Mouse (Mus musculus) intestine, postnatal 0 days (tissue): ENCODE data around the gene Ran. TPM values are rescaled to one million over a fixed set of nuclear protein-coding genes. Genes with fewer than 3 reads are reported as not detected.
A peak's percentile ranks its signal among the peaks of the same experiment; 100 is the strongest.

Source experiments
- ATAC-seq: fragments of 200-750 bp; cut with Nextera tagmentation; 2 replicates; pipeline ENCODE4 v1.8.0; 2017; ENCODE audit warnings: mild to moderate bottlenecking, moderate TSS enrichment, moderate library complexity
- H3K27ac ChIP-seq: fragments of 300-500 bp; sonication (generic); 2 replicates; pipeline ENCODE4 v1.5.1; 2014; ENCODE audit warnings: mild to moderate bottlenecking, low read depth, low read length, moderate library complexity
- H3K27me3 ChIP-seq: fragments of 300-500 bp; sonication (generic); replicated peaks from 2 replicates; pipeline ENCODE4 v1.6.1; 2014; ENCODE audit warnings: low read length, mixed read lengths; ENCODE audit not compliant: control insufficient read depth, insufficient read depth
- H3K36me3 ChIP-seq: fragments of 300-500 bp; sonication (generic); 2 replicates; pipeline ENCODE4 v1.6.1; 2014; ENCODE audit warnings: mild to moderate bottlenecking, moderate library complexity; ENCODE audit not compliant: control insufficient read depth, insufficient read depth
- H3K4me1 ChIP-seq: fragments of 300-500 bp; sonication (generic); replicated peaks from 2 replicates; pipeline ENCODE4 v1.6.1; 2014; ENCODE audit warnings: antibody characterized with exemption, low read length, mixed read lengths; ENCODE audit not compliant: control insufficient read depth, insufficient read depth
- H3K4me2 ChIP-seq: fragments of 300-500 bp; sonication (generic); replicated peaks from 2 replicates; pipeline ENCODE4 v1.6.1; 2014; ENCODE audit warnings: low read depth, mild to moderate bottlenecking, moderate library complexity
- H3K4me3 ChIP-seq: fragments of 300-500 bp; sonication (generic); 2 replicates; pipeline ENCODE4 v1.5.1; 2014; ENCODE audit warnings: low read depth, low read length
- H3K9ac ChIP-seq: fragments of 300-500 bp; sonication (generic); 2 replicates; pipeline ENCODE4 v1.6.1; 2014; ENCODE audit warnings: mild to moderate bottlenecking, low read depth, low read length
- H3K9me3 ChIP-seq: fragments of 300-500 bp; sonication (generic); 2 replicates; pipeline ENCODE4 v1.6.1; 2016; ENCODE audit warnings: mixed run types; ENCODE audit not compliant: control insufficient read depth
- CTCF ChIP-seq: sonication (generic); IDR thresholded peaks from 2 replicates; pipeline ENCODE4 v1.5.1; 2016; ENCODE audit warnings: low read depth, mild to moderate bottlenecking, control low read depth, antibody characterized with exemption, moderate library complexity
- WGBS: fragments of 180-500 bp; shearing (Covaris S2); extraction: QIAGEN DNeasy Blood & Tissue Kit; methylation state at CpG from one replicate; pipeline ENCODE4 v1.1.7; 2014; 5-methylcytosine and 5-hydroxymethylcytosine counted together
- polyA plus RNA-seq: library from polyadenylated mRNA; unstranded; fragments of >200 nt; fragmentation: Nextera tagmentation; extraction: Ambion mirVana; gene quantifications from 2 replicates; pipeline ENCODE4 v1.2.1, GENCODE M21; 2015

The Ran gene
- polyA plus RNA-seq, 1 experiment from 2014 or later = 196 TPM

DNA sequence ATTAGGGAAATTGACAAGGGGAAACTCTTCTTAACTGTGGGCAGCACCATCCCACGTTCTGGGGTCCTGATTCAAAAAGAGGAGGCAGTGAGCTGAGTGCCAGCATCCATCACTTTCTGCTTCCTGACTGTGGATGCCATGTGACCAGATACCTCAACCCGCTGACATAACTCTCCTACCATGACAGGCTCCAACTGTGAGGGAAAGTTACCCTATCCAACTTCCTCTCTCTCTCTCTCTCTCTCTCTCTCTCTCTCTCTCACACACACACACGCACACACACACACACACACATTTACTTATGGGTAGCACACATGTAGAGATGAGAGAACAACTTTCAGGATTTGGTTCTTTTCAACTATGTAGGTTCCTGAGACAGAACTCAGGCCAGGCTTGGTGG is 10.3 kb upstream of the Ran start:
- WGBS = 72% methylated on average over 3 of the region's 3 CpGs

GRCm38 (mm10) chr5:129010937-129011336 is 8.9 kb upstream of the Ran start:
- H3K36me3 ChIP-seq = no peaks in the 10 kb centered on the region
- H3K9me3 ChIP-seq = no peaks in the 10 kb centered on the region
- WGBS = 75% methylated on average over 2 of the region's 2 CpGs
- no peaks in the 10 kb centered on the region for H3K27me3 ChIP-seq
- ATAC-seq = no peak
- no peak overlapping the region for H3K9ac ChIP-seq
- TF ChIP-seq CTCF = no peak
- no peaks in the 10 kb centered on the region for H3K4me1 ChIP-seq
- H3K4me3 ChIP-seq = no peak overlapping the region
- H3K4me2 ChIP-seq = no peak overlapping the region
- H3K27ac ChIP-seq = no peak overlapping the region

More for the DNA sequence above, 10.3 kb upstream of the Ran start:
- Histone ChIP-seq H3K4me1 (no peaks in the 10 kb centered on the region), H3K9me3 (no peaks in the 10 kb centered on the region), H3K27me3 (no peaks in the 10 kb centered on the region), H3K36me3 (no peaks in the 10 kb centered on the region), H3K4me2 (no peak overlapping the region), H3K9ac (no peak overlapping the region), H3K4me3 (no peak overlapping the region), H3K27ac (no peak overlapping the region)
- no peak for ATAC-seq
- TF ChIP-seq CTCF = no peak

DNA sequence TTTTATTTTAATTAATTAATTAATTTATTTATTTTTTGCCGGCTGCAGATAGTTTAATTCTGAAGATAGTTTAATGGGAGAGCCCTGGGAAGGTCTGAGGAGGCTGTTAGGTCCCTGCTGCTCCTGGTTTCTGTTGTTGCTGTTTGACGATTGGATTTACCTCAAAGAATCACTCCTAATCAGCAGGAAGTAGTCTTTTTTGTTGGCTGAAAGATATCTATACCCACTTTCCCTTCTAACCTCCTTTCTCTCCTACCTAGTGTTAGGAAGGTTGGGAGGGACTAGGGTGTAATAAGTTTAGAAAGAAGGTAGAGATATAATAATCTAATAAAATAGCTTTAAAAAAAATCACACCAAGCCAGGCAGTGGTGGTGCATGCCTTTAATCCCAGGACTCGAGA is 4.8 kb upstream of the Ran start:
- Histone ChIP-seq H3K9ac (no peak overlapping the region), H3K9me3 (no peaks in the 10 kb centered on the region), H3K4me3 (no peak overlapping the region), H3K4me2 (no peak overlapping the region), H3K27ac (no peak overlapping the region), H3K4me1 (peaks cover 2% of the 10 kb centered on the region; the same call in 1 of the 2 replicates), H3K27me3 (no peaks in the 10 kb centered on the region), H3K36me3 (no peaks in the 10 kb centered on the region)
- TF ChIP-seq CTCF = no peak
- ATAC-seq = no peak
- WGBS = 71% methylated on average over 3 of the region's 3 CpGs

DNA sequence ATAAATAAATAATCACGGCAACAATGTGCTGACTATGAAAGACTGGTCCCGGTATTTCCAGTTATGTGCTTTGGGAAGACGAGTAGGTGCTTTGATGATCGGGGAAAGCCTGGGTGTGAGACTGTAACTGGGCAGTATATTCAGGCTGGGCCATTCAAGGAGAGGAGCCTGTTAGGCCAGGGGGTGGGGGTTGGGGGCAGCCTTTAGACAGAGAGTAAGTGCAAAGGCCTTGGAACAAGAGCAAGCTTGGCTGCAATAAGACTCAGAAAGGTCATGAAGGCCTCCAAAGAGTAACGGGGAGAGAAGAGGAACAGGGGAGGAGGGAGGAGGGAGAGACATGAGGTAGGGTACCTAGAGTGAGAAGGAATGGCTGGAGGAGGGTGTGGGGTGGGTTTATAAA is 4.3 kb upstream of the Ran start:
- H3K9me3 ChIP-seq = no peaks in the 10 kb centered on the region
- 77% methylated on average over 5 of the region's 5 CpGs for WGBS

GRCm38 (mm10) chr5:129016370-129016769 is 3.5 kb upstream of the Ran start:
- Histone ChIP-seq H3K36me3 (no peaks in the 10 kb centered on the region), H3K4me2 (no peak overlapping the region), H3K9ac (no peak overlapping the region), H3K4me3 (no peak overlapping the region), H3K27me3 (no peaks in the 10 kb centered on the region), H3K27ac (no peak overlapping the region), H3K9me3 (no peaks in the 10 kb centered on the region), H3K4me1 (peaks cover 2% of the 10 kb centered on the region; the same call in 1 of the 2 replicates)
- no peak for TF ChIP-seq CTCF
- no peak for ATAC-seq
- WGBS = 93% methylated on average over 3 of the region's 3 CpGs

More for the DNA sequence above, 4.3 kb upstream of the Ran start:
- no peak for TF ChIP-seq CTCF
- H3K9ac ChIP-seq = no peak overlapping the region
- no peak overlapping the region for H3K27ac ChIP-seq
- no peak overlapping the region for H3K4me2 ChIP-seq
- peaks cover 2% of the 10 kb centered on the region; the same call in 1 of the 2 replicates for H3K4me1 ChIP-seq
- H3K4me3 ChIP-seq = no peak overlapping the region
- H3K36me3 ChIP-seq = no peaks in the 10 kb centered on the region
- no peak for ATAC-seq
- H3K27me3 ChIP-seq = no peaks in the 10 kb centered on the region

GRCm38 (mm10) chr5:129018782-129019489 is 933 bp upstream of the Ran start:
- peak overlapping the region; percentile 87 for H3K4me2 ChIP-seq
- H3K4me3 ChIP-seq = peak overlapping the region; percentile 78
- peak overlapping the region; percentile 40; the same call in 1 of the 2 replicates for H3K9ac ChIP-seq
- H3K27me3 ChIP-seq = no peaks in the 10 kb centered on the region
- no peaks in the 10 kb centered on the region for H3K9me3 ChIP-seq
- H3K36me3 ChIP-seq = 0 out of 2 replicates have a peak, but pooled peaks cover 5% of the 10 kb centered on the region
- H3K4me1 ChIP-seq = peaks cover 2% of the 10 kb centered on the region; the same call in 1 of the 2 replicates
- H3K27ac ChIP-seq = peak overlapping the region; percentile 93
- 76% methylated on average over 13 of the region's 13 CpGs for WGBS
- TF ChIP-seq CTCF = no peak
- ATAC-seq = no peak
